Mouse (Mus musculus) liver, postnatal 0 days (tissue): Measurements from ENCODE around the gene Apba3. TPM values are rescaled to one million over a fixed set of nuclear protein-coding genes. Genes with fewer than 3 reads are reported as not detected.

ENCODE experiments used
- ATAC-seq: fragments of 200-750 bp; cut with Nextera tagmentation; 2 replicates; pipeline ENCODE4 v1.8.0; 2017; ENCODE audit warnings: mild to moderate bottlenecking, moderate library complexity
- DNase-seq: peaks from one replicate; pipeline ENCODE4 v3.0.0-alpha.2; 2016
- H3K27ac ChIP-seq: fragments of 300-500 bp; sonication (generic); 2 replicates; pipeline ENCODE4 v1.5.1; 2014; ENCODE audit warnings: antibody characterized with exemption, moderate library complexity, mild to moderate bottlenecking, low read depth
- H3K27me3 ChIP-seq: fragments of 300-500 bp; sonication (generic); 2 replicates; pipeline ENCODE4 v1.6.1; 2014; ENCODE audit warnings: low read length, control low read depth, mixed read lengths; ENCODE audit not compliant: insufficient read depth
- H3K36me3 ChIP-seq: fragments of 300-500 bp; sonication (generic); replicated peaks from 2 replicates; pipeline ENCODE4 v1.6.1; 2014; ENCODE audit warnings: mild to moderate bottlenecking, control low read depth, low read length, moderate library complexity, mixed read lengths; ENCODE audit not compliant: insufficient read depth
- H3K4me1 ChIP-seq: fragments of 300-500 bp; sonication (generic); 2 replicates; pipeline ENCODE4 v1.6.1; 2014; ENCODE audit warnings: antibody characterized with exemption, mild to moderate bottlenecking, control low read depth; ENCODE audit not compliant: insufficient read depth
- H3K4me2 ChIP-seq: fragments of 300-500 bp; sonication (generic); 2 replicates; pipeline ENCODE4 v1.6.1; 2014; ENCODE audit warnings: low read depth, mild to moderate bottlenecking, low read length, moderate library complexity, mixed read lengths
- H3K4me3 ChIP-seq: fragments of 300-500 bp; sonication (generic); 2 replicates; pipeline ENCODE4 v1.5.1; 2014; ENCODE audit warnings: low read depth, low read length
- H3K9ac ChIP-seq: fragments of 300-500 bp; sonication (generic); replicated peaks from 2 replicates; pipeline ENCODE4 v1.6.1; 2014; ENCODE audit warnings: mild to moderate bottlenecking, moderate library complexity
- H3K9me3 ChIP-seq: fragments of 300-500 bp; sonication (generic); 2 replicates; pipeline ENCODE4 v1.6.1; 2016; ENCODE audit warnings: mild to moderate bottlenecking, control low read depth, low read length, mixed read lengths
- CTCF ChIP-seq: sonication (generic); IDR thresholded peaks from 2 replicates; pipeline ENCODE4 v1.5.1; 2016; ENCODE audit warnings: antibody characterized with exemption, low read depth
- EP300 ChIP-seq: IDR thresholded peaks from 2 replicates; pipeline ENCODE4 v1.6.1; 2016; ENCODE audit warnings: antibody characterized with exemption, low read depth, mild to moderate bottlenecking
- WGBS: fragments of 180-500 bp; shearing (Covaris S2); extraction: QIAGEN DNeasy Blood & Tissue Kit; methylation state at CpG from one replicate; pipeline ENCODE4 v1.1.7; 2014; ENCODE audit not compliant: insufficient replicate concordance; 5-methylcytosine and 5-hydroxymethylcytosine counted together
- polyA plus RNA-seq: library from polyadenylated mRNA; unstranded; fragments of >200 nt; fragmentation: Nextera tagmentation; extraction: Ambion mirVana; gene quantifications from 2 replicates; pipeline ENCODE4 v1.2.1, GENCODE M21; 2015

The Apba3 gene
- polyA plus RNA-seq, 1 experiment from 2014 or later: 23.2 TPM

DNA sequence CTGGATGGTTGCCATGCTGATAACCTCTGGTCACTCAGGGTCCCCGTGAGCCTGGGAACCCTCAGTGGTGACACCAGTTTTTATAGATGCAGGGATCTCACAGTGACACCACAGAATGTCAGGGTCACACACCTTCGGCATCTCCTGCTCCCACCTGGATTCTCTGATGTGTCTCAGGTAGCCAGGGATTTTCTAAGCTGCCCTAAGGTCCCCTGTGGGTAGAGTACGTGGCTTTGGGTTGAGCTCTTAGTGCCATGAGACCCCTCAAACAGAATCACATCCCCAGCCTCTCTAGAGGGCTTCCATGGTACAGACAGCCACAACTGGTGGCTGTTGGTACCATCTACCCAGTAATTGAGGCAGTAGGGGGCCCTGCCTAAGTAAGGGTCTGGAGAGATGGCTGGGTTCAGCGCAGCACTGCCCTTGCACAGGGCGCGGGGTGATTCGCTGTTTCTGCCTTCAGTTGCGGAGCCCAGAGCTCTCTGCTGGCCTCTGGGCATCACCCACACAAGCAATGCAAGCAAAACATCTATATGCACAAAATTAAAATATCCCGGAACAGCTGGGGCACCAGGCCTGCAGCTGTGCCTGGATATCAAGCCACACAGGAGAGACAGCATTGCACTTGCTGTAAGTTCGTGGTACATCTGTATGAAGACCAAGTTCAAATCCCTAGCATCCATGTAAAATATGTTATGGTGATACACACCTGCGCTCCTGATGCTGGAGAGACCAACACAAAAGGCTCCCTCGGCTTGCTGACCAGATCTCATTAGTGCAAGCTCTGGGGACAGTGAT, 30.1 kb upstream of the Apba3 start:
- Histone ChIP-seq H3K9me3 (no peaks in the 10 kb centered on the region), H3K36me3 (no peaks in the 10 kb centered on the region), H3K4me1 (peaks cover 13% of the 10 kb centered on the region), H3K4me3 (no peak overlapping the region), H3K27me3 (peaks cover 24% of the 10 kb centered on the region), H3K9ac (no peak overlapping the region), H3K27ac (no peak overlapping the region), H3K4me2 (no peak overlapping the region)
- 76% methylated on average over 12 of the region's 12 CpGs for WGBS
- no peak for ATAC-seq
- no peak for TF ChIP-seq CTCF
- no peak for TF ChIP-seq EP300
- DNase-seq: no peak

DNA sequence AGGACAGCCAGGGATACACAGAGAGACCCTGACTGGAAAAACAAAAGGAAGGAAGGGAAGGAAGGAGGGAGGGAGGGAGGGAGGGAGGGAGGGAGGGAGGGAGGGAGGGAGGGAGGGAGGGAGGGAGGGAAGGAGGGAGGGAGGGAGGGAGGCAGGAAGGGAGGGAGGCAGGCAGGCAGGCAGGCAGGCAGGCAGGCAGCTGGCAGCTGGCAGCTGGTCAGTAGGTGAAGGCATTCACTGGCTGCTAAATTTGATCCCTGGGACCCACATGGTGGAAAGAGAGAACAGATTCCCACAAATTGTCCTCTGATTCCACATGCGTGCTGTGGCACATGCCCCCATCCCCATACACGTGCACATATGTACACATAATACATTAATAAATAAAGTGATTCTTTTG, 28.1 kb upstream of the Apba3 start:
- no peak overlapping the region for H3K27ac ChIP-seq
- no peaks in the 10 kb centered on the region for H3K36me3 ChIP-seq
- H3K4me1 ChIP-seq: peaks cover 5% of the 10 kb centered on the region; the same call in 1 of the 2 replicates
- ATAC-seq (no peak), DNase-seq (no peak)
- H3K9me3 ChIP-seq: no peaks in the 10 kb centered on the region
- 81% methylated on average over 2 of the region's 2 CpGs for WGBS
- H3K4me3 ChIP-seq: no peak overlapping the region
- TF ChIP-seq CTCF: no peak
- TF ChIP-seq EP300: no peak
- H3K27me3 ChIP-seq: peaks cover 25% of the 10 kb centered on the region
- no peak overlapping the region for H3K9ac ChIP-seq
- H3K4me2 ChIP-seq: no peak overlapping the region

DNA sequence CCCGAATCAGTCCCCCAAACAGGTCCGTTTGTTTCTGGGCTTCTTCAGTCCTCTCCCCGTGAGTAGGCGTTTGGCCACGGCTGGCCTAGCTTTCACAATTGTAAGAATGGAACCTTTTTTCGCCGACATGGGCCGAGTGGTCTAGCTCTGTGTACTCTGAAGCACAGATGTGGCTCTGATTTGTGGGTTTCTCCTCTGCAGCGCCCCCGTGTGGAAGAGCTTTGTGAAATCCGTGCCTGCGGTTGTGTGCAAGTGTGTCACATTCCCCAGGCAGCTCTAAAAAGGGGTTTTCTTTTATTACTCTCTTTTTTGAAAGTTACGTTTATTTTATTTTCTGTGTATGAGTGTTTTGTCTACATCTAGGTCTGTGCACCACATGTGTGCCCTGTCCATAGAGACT, 25.9 kb upstream of the Apba3 start:
- H3K27me3 ChIP-seq: peaks cover 30% of the 10 kb centered on the region

GRCm38 (mm10) chr10:81242021-81242420, 24.7 kb upstream of the Apba3 start:
- Histone ChIP-seq H3K27ac (no peak overlapping the region), H3K4me1 (peaks cover 2% of the 10 kb centered on the region; the same call in 1 of the 2 replicates), H3K4me2 (no peak overlapping the region), H3K4me3 (no peak overlapping the region), H3K9ac (no peak overlapping the region), H3K9me3 (no peaks in the 10 kb centered on the region), H3K27me3 (peaks cover 30% of the 10 kb centered on the region), H3K36me3 (no peaks in the 10 kb centered on the region)
- TF ChIP-seq EP300 (no peak), CTCF (no peak)
- ATAC-seq (no peak), DNase-seq (no peak)
- 88% methylated on average over 16 of the region's 16 CpGs for WGBS

More for the DNA sequence above, 25.9 kb upstream of the Apba3 start:
- ATAC-seq (no peak), DNase-seq (peak; percentile 77)
- H3K36me3 ChIP-seq: no peaks in the 10 kb centered on the region
- no peak for TF ChIP-seq EP300
- peak; percentile 69 for TF ChIP-seq CTCF
- peaks cover 2% of the 10 kb centered on the region; the same call in 1 of the 2 replicates for H3K4me1 ChIP-seq
- no peak overlapping the region for H3K9ac ChIP-seq
- no peak overlapping the region for H3K4me3 ChIP-seq
- WGBS: 21% methylated on average over 13 of the region's 13 CpGs
- no peaks in the 10 kb centered on the region for H3K9me3 ChIP-seq
- no peak overlapping the region for H3K4me2 ChIP-seq
- H3K27ac ChIP-seq: no peak overlapping the region

- H3K27me3 ChIP-seq: peaks cover 28% of the 10 kb centered on the region
- no peak overlapping the region for H3K27ac ChIP-seq
- H3K4me3 ChIP-seq: no peak overlapping the region
- no peaks in the 10 kb centered on the region for H3K9me3 ChIP-seq
- DNase-seq: no peak
- WGBS: 72% methylated on average over 4 of the region's 4 CpGs
- peaks cover 7% of the 10 kb centered on the region; the same call in 1 of the 2 replicates for H3K4me1 ChIP-seq
- H3K36me3 ChIP-seq: no peaks in the 10 kb centered on the region
- no peak for ATAC-seq
- H3K4me2 ChIP-seq: no peak overlapping the region
- H3K9ac ChIP-seq: no peak overlapping the region
- TF ChIP-seq EP300 (no peak), CTCF (no peak)
Measured at GRCm38 (mm10) chr10:81244146-81244545, 22.6 kb upstream of the Apba3 start.

DNA sequence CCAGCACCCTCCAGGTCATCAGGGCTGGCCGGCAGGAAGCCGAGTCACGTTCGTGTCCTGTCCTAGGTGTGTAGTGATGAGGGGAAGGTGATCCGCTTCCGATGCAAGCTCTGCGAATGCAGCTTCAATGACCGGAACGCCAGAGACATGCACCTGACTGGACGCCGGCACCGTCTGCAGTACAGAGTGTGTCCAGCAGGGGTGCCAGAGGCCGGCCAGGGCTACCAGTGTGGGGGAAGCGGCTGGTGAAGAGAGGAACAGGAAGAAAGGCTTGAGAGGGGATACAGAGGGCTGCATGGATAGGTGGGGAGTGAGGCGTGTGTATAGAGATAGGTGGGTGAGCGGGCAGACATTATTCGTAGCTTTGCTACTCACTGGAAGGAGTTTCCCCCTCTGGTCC, 22.2 kb upstream of the Apba3 start:
- peak; percentile 89 for DNase-seq
- Histone ChIP-seq H3K9ac (no peak overlapping the region), H3K27ac (no peak overlapping the region), H3K9me3 (no peaks in the 10 kb centered on the region), H3K4me3 (no peak overlapping the region), H3K27me3 (peaks cover 24% of the 10 kb centered on the region), H3K4me1 (peaks cover 9% of the 10 kb centered on the region), H3K36me3 (no peaks in the 10 kb centered on the region), H3K4me2 (no peak overlapping the region)
- WGBS: 9% methylated on average over 17 of the region's 17 CpGs
- TF ChIP-seq EP300: no peak
- peak; percentile 98 for TF ChIP-seq CTCF
- peak; percentile 55 for ATAC-seq
